Mouse (Mus musculus): ENCODE measurements around the gene Dnmt3a.

Gene Dnmt3a

GRCm38 (mm10) chr12:3805852-3806251 lies at the start of gene Dnmt3a:
Gene Dnmt3a, plus strand, starts transcription at chr12:3806007.
- no peak for DNase-seq

- no peak for DNase-seq
Measured at GRCm38 (mm10) chr12:3756216-3756615, 49.6 kb upstream of the Dnmt3a start.

GRCm38 (mm10) chr12:3758127-3758526 lies 47.7 kb upstream of the Dnmt3a start:
- no peak for DNase-seq

- peak; percentile 57 to 61 for DNase-seq
Measured at GRCm38 (mm10) chr12:3759419-3759818, 46.4 kb upstream of the Dnmt3a start.

GRCm38 (mm10) chr12:3760876-3761590 lies 44.8 kb upstream of the Dnmt3a start:
- no peak for DNase-seq

- no peak for DNase-seq
Measured at GRCm38 (mm10) chr12:3761591-3762295, 44.1 kb upstream of the Dnmt3a start.

- no peak for DNase-seq
Measured at GRCm38 (mm10) chr12:3764191-3764804, 41.5 kb upstream of the Dnmt3a start.

- DNase-seq, result no peak
Measured at GRCm38 (mm10) chr12:3767360-3767759, 38.4 kb upstream of the Dnmt3a start.

GRCm38 (mm10) chr12:3768391-3768790 lies 37.4 kb upstream of the Dnmt3a start:
- DNase-seq, result no peak

GRCm38 (mm10) chr12:3770546-3770945 lies 35.3 kb upstream of the Dnmt3a start:
- no peak for DNase-seq

GRCm38 (mm10) chr12:3771080-3771479 lies 34.7 kb upstream of the Dnmt3a start:
- no peak for DNase-seq

GRCm38 (mm10) chr12:3773643-3774042 lies 32.2 kb upstream of the Dnmt3a start:
- no peak for DNase-seq

GRCm38 (mm10) chr12:3776015-3776414 lies 29.8 kb upstream of the Dnmt3a start:
- DNase-seq, result no peak

- no peak for DNase-seq
Measured at GRCm38 (mm10) chr12:3777682-3778081, 28.1 kb upstream of the Dnmt3a start.

GRCm38 (mm10) chr12:3778286-3778685 lies 27.5 kb upstream of the Dnmt3a start:
- DNase-seq, result no peak

- DNase-seq, result no peak
Measured at GRCm38 (mm10) chr12:3779639-3780038, 26.2 kb upstream of the Dnmt3a start.

GRCm38 (mm10) chr12:3780405-3780891 lies 25.4 kb upstream of the Dnmt3a start:
- peak; percentile 67 for DNase-seq

GRCm38 (mm10) chr12:3780931-3781471 lies 24.8 kb upstream of the Dnmt3a start:
- peak; percentile 25 to 32 for DNase-seq

- peak; percentile 88 to 94 for DNase-seq
Measured at GRCm38 (mm10) chr12:3781482-3781881, 24.3 kb upstream of the Dnmt3a start.

- no peak for DNase-seq
Measured at GRCm38 (mm10) chr12:3783196-3783825, 22.5 kb upstream of the Dnmt3a start.

GRCm38 (mm10) chr12:3784258-3784657 lies 21.5 kb upstream of the Dnmt3a start:
- no peak for DNase-seq

- DNase-seq, result no peak
Measured at GRCm38 (mm10) chr12:3784729-3785128, 21.1 kb upstream of the Dnmt3a start.

GRCm38 (mm10) chr12:3787041-3787440 lies 18.8 kb upstream of the Dnmt3a start:
- DNase-seq, result no peak

All from spleen, adult 18-20 months (tissue).